Mouse (Mus musculus): ENCODE data around the gene Ddit4. TPM values are rescaled to one million over a fixed set of nuclear protein-coding genes. Genes with fewer than 3 reads are reported as not detected.

The Ddit4 gene
- 59.7 TPM for total RNA-seq (2023)

GRCm38 (mm10) chr10:59951211-59952151, at the start of gene Ddit4:
Gene Ddit4, minus strand, starts transcription at chr10:59951834.

Other genes starting within 250 kb of the Ddit4 start
- 35.9 TPM for gene Micu1, start 249.4 kb downstream of the Ddit4 start, total RNA-seq (2023)
- 45.9 TPM for gene Dnajb12, start 72.3 kb downstream of the Ddit4 start, total RNA-seq (2023)
- 24.2 TPM for gene Ascc1, start 51.0 kb upstream of the Ddit4 start, total RNA-seq (2023)
- gene Anapc16, start 51.3 kb upstream of the Ddit4 start, total RNA-seq (2023), result 58.0 TPM
- 7.7 TPM for gene Spock2, start 154.4 kb upstream of the Ddit4 start, total RNA-seq (2023)

Measured in CD4-positive naive resting alpha-beta T cell, adult 57 days (primary cell).